Mouse (Mus musculus) left cerebral cortex, adult 2 months (tissue): Measurements from ENCODE around the gene Gm9903. TPM values are rescaled to one million over a fixed set of nuclear protein-coding genes. Genes with fewer than 3 reads are reported as not detected.

ENCODE experiments used
- DNase-seq, 2 experiments: peaks; one replicate each; pipeline ENCODE4 v3.0.0; 2021 to 2022; ENCODE audit warnings: low spot score in 2 of 2, mixed read lengths in 1 of 2; ENCODE audit errors: extremely low spot score in 1 of 2
- H3K27ac ChIP-seq: fragments of 200-600 bp; 2 replicates; pipeline ENCODE4 v1.8.1; 2022
- H3K4me3 ChIP-seq: fragments of 200-600 bp; 2 replicates; pipeline ENCODE4 v1.8.1; 2022
- CTCF ChIP-seq: fragments of 200-600 bp; IDR thresholded peaks from 2 replicates; pipeline ENCODE4 v1.8.1; 2022; ENCODE audit warnings: antibody characterized with exemption, mild to moderate bottlenecking, moderate library complexity
- intact Hi-C: fragments of 180-260 bp; cut with DNase I; formaldehyde crosslinking; loops from one replicate; pipeline ENCODE4 v1.15.1; 2025
- total RNA-seq, 2 experiments: library from RNA; stranded (reverse); gene quantifications; 2 replicates each; pipeline ENCODE4 v1.2.3; 2021

The Gm9903 gene
- total RNA-seq, 2 experiments from 2014 or later: 0.70 to 0.77 TPM

- Histone ChIP-seq H3K27ac (no peak overlapping the region), H3K4me3 (no peak overlapping the region)
- no peak for DNase-seq
- no peak for TF ChIP-seq CTCF
- intact Hi-C loops: loop anchor here (10.0 kb wide), 1 partner anchor 283 kb away; no protein-coding TSS in a partner anchor
These were observed 41.9 kb downstream of the Gm9903 start for GRCm38 (mm10) chr5:33671659-33672058.

- Histone ChIP-seq H3K27ac (no peak overlapping the region), H3K4me3 (no peak overlapping the region)
- DNase-seq: peak; percentile 25 to 43
- intact Hi-C loops: loop anchor here (10.0 kb wide), 1 partner anchor 280 kb away; no protein-coding TSS in a partner anchor
- no peak for TF ChIP-seq CTCF
These were observed 44.7 kb downstream of the Gm9903 start for GRCm38 (mm10) chr5:33674439-33674838.

GRCm38 (mm10) chr5:33675964-33676363 lies 46.2 kb downstream of the Gm9903 start:
- peak; percentile 75 for TF ChIP-seq CTCF
- no peak overlapping the region for H3K27ac ChIP-seq
- H3K4me3 ChIP-seq: no peak overlapping the region
- peak; percentile 46 to 59 for DNase-seq
- intact Hi-C loops: loop anchor here (10.0 kb wide), 1 partner anchor 279 kb away; no protein-coding TSS in a partner anchor

GRCm38 (mm10) chr5:33678244-33678643 lies 48.5 kb downstream of the Gm9903 start:
- intact Hi-C loops: loop anchor here (10.0 kb wide), 1 partner anchor 277 kb away; no protein-coding TSS in a partner anchor

GRCm38 (mm10) chr5:33681044-33681443 lies 51.3 kb downstream of the Gm9903 start:
- no peak for TF ChIP-seq CTCF
- no peak for DNase-seq
- Histone ChIP-seq H3K4me3 (no peak overlapping the region), H3K27ac (no peak overlapping the region)
- intact Hi-C loops: no loop called here

More at GRCm38 (mm10) chr5:33678244-33678643, 48.5 kb downstream of the Gm9903 start:
- no peak overlapping the region for H3K27ac ChIP-seq
- no peak for TF ChIP-seq CTCF
- no peak for DNase-seq
- no peak overlapping the region for H3K4me3 ChIP-seq

Other genes with a start within 250 kb of the Gm9903 start
- gene Nkx1-1, start 195.9 kb upstream of the Gm9903 start, total RNA-seq: not detected
- gene Fam53a, start 290 bp upstream of the Gm9903 start, total RNA-seq: 10 to 100 TPM; 25.2 to 26.1 TPM
- 10 to 100 TPM; 24.4 to 25.7 TPM for gene Slbp, start 22.6 kb downstream of the Gm9903 start, total RNA-seq
- 1 to 10 TPM; 5.3 to 7.2 TPM for gene Tacc3, start 28.2 kb downstream of the Gm9903 start, total RNA-seq
- 10 to 100 TPM; 24.8 to 26.7 TPM for gene Tmem129, start 28.5 kb downstream of the Gm9903 start, total RNA-seq
- 100 to 1,000 TPM; 112 to 140 TPM for gene Fgfr3, start 91.7 kb downstream of the Gm9903 start, total RNA-seq
- 100 to 1,000 TPM in 1 of 2 experiments, 10 to 100 TPM in 1; 98.0 to 103 TPM for gene Letm1, start 152.9 kb downstream of the Gm9903 start, total RNA-seq
- gene Nsd2, start 190.8 kb downstream of the Gm9903 start, total RNA-seq: 100 to 1,000 TPM; 150 to 155 TPM